Mouse (Mus musculus) lung, embryonic 14.5 days (tissue): Measurements from ENCODE around the gene Pigyl. TPM values are rescaled to one million over a fixed set of nuclear protein-coding genes. Genes with fewer than 3 reads are reported as not detected.
"Not testable (repeated sequence)": the region's sequence is repeated elsewhere in the genome, so short reads cannot be mapped to it uniquely, and the experiment has no call there.

ENCODE experiments used
- ATAC-seq: fragments of 200-750 bp; cut with Nextera tagmentation; 2 replicates; pipeline ENCODE4 v1.8.0; 2017; ENCODE audit warnings: mild to moderate bottlenecking, moderate TSS enrichment, moderate library complexity; ENCODE audit not compliant: insufficient read depth
- DNase-seq: peaks from one replicate; pipeline ENCODE4 v3.0.0-alpha.2; 2015
- H3K27ac ChIP-seq: fragments of 300-500 bp; sonication (generic); 2 replicates; pipeline ENCODE4 v1.5.1; 2014; ENCODE audit warnings: low read depth, mild to moderate bottlenecking, moderate library complexity
- H3K27me3 ChIP-seq: fragments of 300-500 bp; sonication (generic); 2 replicates; pipeline ENCODE4 v1.6.1; 2014; ENCODE audit warnings: low read length, control low read depth; ENCODE audit not compliant: insufficient read depth
- H3K36me3 ChIP-seq: fragments of 300-500 bp; sonication (generic); 2 replicates; pipeline ENCODE4 v1.6.1; 2014; ENCODE audit warnings: control low read depth; ENCODE audit not compliant: insufficient read depth
- H3K4me1 ChIP-seq: fragments of 300-500 bp; sonication (generic); 2 replicates; pipeline ENCODE4 v1.6.1; 2014; ENCODE audit warnings: antibody characterized with exemption, control low read depth; ENCODE audit not compliant: insufficient read depth
- H3K4me2 ChIP-seq: fragments of 300-500 bp; sonication (generic); 2 replicates; pipeline ENCODE4 v1.6.1; 2014; ENCODE audit warnings: mild to moderate bottlenecking
- H3K4me3 ChIP-seq: fragments of 300-500 bp; sonication (generic); 2 replicates; pipeline ENCODE4 v1.5.1; 2014; ENCODE audit warnings: low read depth, low read length
- H3K9ac ChIP-seq: fragments of 300-500 bp; sonication (generic); 2 replicates; pipeline ENCODE4 v1.6.1; 2014
- H3K9me3 ChIP-seq: fragments of 300-500 bp; sonication (generic); 2 replicates; pipeline ENCODE4 v1.6.1; 2016; ENCODE audit warnings: low read depth, low read length, control low read depth
- CTCF ChIP-seq: IDR thresholded peaks from 2 replicates; pipeline ENCODE4 v1.5.1; 2016; ENCODE audit warnings: antibody characterized with exemption, low read depth
- WGBS: fragments of 180-500 bp; shearing (Covaris S2); extraction: QIAGEN DNeasy Blood & Tissue Kit; methylation state at CpG from one replicate; pipeline ENCODE4 v1.1.7; 2014; 5-methylcytosine and 5-hydroxymethylcytosine counted together
- polyA plus RNA-seq: library from polyadenylated mRNA; unstranded; fragments of >200 nt; fragmentation: Nextera tagmentation; extraction: Ambion mirVana; gene quantifications from 2 replicates; pipeline ENCODE4 v1.2.1, GENCODE M21; 2014

The Pigyl gene
- polyA plus RNA-seq, 1 experiment from 2014 or later, result 70.8 TPM

- no peak overlapping the region for H3K4me3 ChIP-seq
- H3K9ac ChIP-seq, result no peak overlapping the region
- no peaks in the 10 kb centered on the region for H3K36me3 ChIP-seq
- no peaks in the 10 kb centered on the region for H3K9me3 ChIP-seq
- no peaks in the 10 kb centered on the region for H3K4me1 ChIP-seq
- no peak for TF ChIP-seq CTCF
- no peak overlapping the region for H3K27ac ChIP-seq
- ATAC-seq (no peak), DNase-seq (no peak)
- H3K4me2 ChIP-seq, result no peak overlapping the region
- H3K27me3 ChIP-seq, result no peaks in the 10 kb centered on the region
- 88% methylated on average over 5 of the region's 5 CpGs for WGBS
Measured at GRCm38 (mm10) chr9:22139746-22140145, 16.9 kb upstream of the Pigyl start.

- ATAC-seq (peak; percentile 58; the same call in 1 of the 2 replicates), DNase-seq (peak; percentile 95)
- no peaks in the 10 kb centered on the region for H3K36me3 ChIP-seq
- no peak overlapping the region for H3K4me3 ChIP-seq
- no peaks in the 10 kb centered on the region for H3K27me3 ChIP-seq
- H3K9ac ChIP-seq, result no peak overlapping the region
- H3K4me1 ChIP-seq, result no peaks in the 10 kb centered on the region
- peak; percentile 94 for TF ChIP-seq CTCF
- no peaks in the 10 kb centered on the region; the same call in 1 of the 2 replicates for H3K9me3 ChIP-seq
- H3K27ac ChIP-seq, result no peak overlapping the region
- WGBS, result 55% methylated on average over 17 of the region's 17 CpGs
- no peak overlapping the region for H3K4me2 ChIP-seq
Measured at GRCm38 (mm10) chr9:22143108-22144037, 13.3 kb upstream of the Pigyl start.

- no peak overlapping the region for H3K4me2 ChIP-seq
Measured at GRCm38 (mm10) chr9:22144304-22144965, 12.2 kb upstream of the Pigyl start.

GRCm38 (mm10) chr9:22149426-22150248 is 7.0 kb upstream of the Pigyl start:
- H3K4me2 ChIP-seq, result no peak overlapping the region
- no peaks in the 10 kb centered on the region for H3K36me3 ChIP-seq
- no peaks in the 10 kb centered on the region for H3K4me1 ChIP-seq
- H3K4me3 ChIP-seq, result no peak overlapping the region
- DNase-seq, result no peak
- no peak overlapping the region for H3K27ac ChIP-seq
- TF ChIP-seq CTCF, result no peak
- no peaks in the 10 kb centered on the region for H3K27me3 ChIP-seq
- no peak overlapping the region for H3K9ac ChIP-seq
- H3K9me3 ChIP-seq, result no peaks in the 10 kb centered on the region; the same call in 1 of the 2 replicates
- no peak for ATAC-seq
- 68% methylated on average over 20 of the region's 20 CpGs for WGBS

More at GRCm38 (mm10) chr9:22144304-22144965, 12.2 kb upstream of the Pigyl start:
- Histone ChIP-seq H3K27me3 (no peaks in the 10 kb centered on the region), H3K4me3 (no peak overlapping the region), H3K4me1 (no peaks in the 10 kb centered on the region), H3K27ac (no peak overlapping the region), H3K9ac (no peak overlapping the region), H3K36me3 (no peaks in the 10 kb centered on the region), H3K9me3 (no peaks in the 10 kb centered on the region; the same call in 1 of the 2 replicates)
- DNase-seq (no peak), ATAC-seq (no peak)
- no peak for TF ChIP-seq CTCF
- WGBS, result 76% methylated on average over 7 of the region's 8 CpGs

- 82% methylated on average over 7 of the region's 7 CpGs for WGBS
- H3K9ac ChIP-seq, H3K27me3 ChIP-seq, ATAC-seq, H3K4me3 ChIP-seq, H3K27ac ChIP-seq, H3K4me2 ChIP-seq, H3K36me3 ChIP-seq, DNase-seq, H3K9me3 ChIP-seq, H3K4me1 ChIP-seq: not testable (repeated sequence)
Measured at GRCm38 (mm10) chr9:22150249-22150693, 6.4 kb upstream of the Pigyl start.

- H3K9ac ChIP-seq, result no peak overlapping the region
- WGBS, result 67% methylated on average over 2 of the region's 2 CpGs
- H3K4me1 ChIP-seq, result no peaks in the 10 kb centered on the region
Measured at GRCm38 (mm10) chr9:22150946-22151345, 5.7 kb upstream of the Pigyl start.

More at GRCm38 (mm10) chr9:22150946-22151345, 5.7 kb upstream of the Pigyl start:
- TF ChIP-seq CTCF, result no peak
- no peak overlapping the region for H3K4me2 ChIP-seq
- no peaks in the 10 kb centered on the region for H3K36me3 ChIP-seq
- no peaks in the 10 kb centered on the region for H3K27me3 ChIP-seq
- ATAC-seq (no peak), DNase-seq (no peak)
- no peak overlapping the region for H3K4me3 ChIP-seq
- no peaks in the 10 kb centered on the region; the same call in 1 of the 2 replicates for H3K9me3 ChIP-seq
- no peak overlapping the region for H3K27ac ChIP-seq
